Mouse (Mus musculus) forebrain, embryonic 10.5 days (tissue): Measurements from ENCODE around the gene Tha1. TPM values are rescaled to one million over a fixed set of nuclear protein-coding genes. Genes with fewer than 3 reads are reported as not detected.

Experiments
- DNase-seq: peaks from one replicate; pipeline ENCODE4 v3.0.0-alpha.2; 2017; ENCODE audit warnings: low spot score; ENCODE audit errors: extremely low spot score
- H3K27ac ChIP-seq: fragments of 300-500 bp; sonication (generic); 2 replicates; pipeline ENCODE4 v1.5.1; 2016; ENCODE audit warnings: mild to moderate bottlenecking
- H3K27me3 ChIP-seq: fragments of 300-500 bp; sonication (generic); 2 replicates; pipeline ENCODE4 v1.6.1; 2016; ENCODE audit warnings: mild to moderate bottlenecking; ENCODE audit not compliant: poor library complexity, severe bottlenecking
- H3K36me3 ChIP-seq: fragments of 300-500 bp; sonication (generic); replicated peaks from 2 replicates; pipeline ENCODE4 v1.6.1; 2016; ENCODE audit warnings: mild to moderate bottlenecking, moderate library complexity
- H3K4me1 ChIP-seq: fragments of 300-500 bp; sonication (generic); 2 replicates; pipeline ENCODE4 v1.6.1; 2016
- H3K4me3 ChIP-seq: fragments of 300-500 bp; sonication (generic); 2 replicates; pipeline ENCODE4 v1.5.1; 2016; ENCODE audit warnings: mild to moderate bottlenecking, moderate library complexity
- H3K9me3 ChIP-seq: fragments of 300-500 bp; sonication (generic); 2 replicates; pipeline ENCODE4 v1.6.1; 2016; ENCODE audit warnings: mild to moderate bottlenecking, moderate library complexity
- WGBS: fragments of 180-500 bp; shearing (Covaris S2); methylation state at CpG from one replicate; pipeline ENCODE4 v1.1.7; 2016; 5-methylcytosine and 5-hydroxymethylcytosine counted together
- polyA plus RNA-seq: library from polyadenylated mRNA; unstranded; fragments of >200 nt; fragmentation: Nextera tagmentation; extraction: Ambion mirVana; gene quantifications from 2 replicates; pipeline ENCODE4 v1.2.1, GENCODE M21; 2016

Gene Tha1
- polyA plus RNA-seq, 1 experiment from 2014 or later: 4.4 TPM

DNA sequence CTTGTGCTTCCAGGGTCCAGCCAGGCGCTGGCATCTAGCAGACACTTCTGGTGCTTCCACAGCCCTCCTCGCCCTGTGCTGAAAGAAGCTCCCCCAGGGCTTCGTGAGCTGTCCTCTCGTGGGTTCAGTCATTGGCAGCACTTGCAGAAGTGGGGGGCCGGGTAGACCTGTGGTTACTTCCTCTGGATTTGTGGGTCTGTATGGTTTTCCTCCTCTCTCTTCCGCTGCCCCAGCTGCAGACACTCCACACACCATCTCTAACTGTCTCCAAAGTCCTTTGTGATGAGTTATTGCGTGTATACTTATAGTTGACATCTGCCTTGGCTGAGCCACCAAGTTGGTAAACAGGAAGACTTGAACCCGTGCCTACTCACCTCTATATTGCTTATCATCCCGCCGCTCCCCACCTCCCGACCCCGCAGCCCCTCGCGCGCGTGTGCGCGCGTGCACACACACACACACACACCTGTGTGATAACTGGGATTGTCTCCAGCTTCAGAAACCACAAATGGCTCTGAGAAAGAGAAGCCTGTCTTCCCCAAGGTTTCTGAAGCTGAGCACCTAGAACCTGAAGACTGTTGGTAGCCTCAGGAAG lies 18.4 kb upstream of the Tha1 start:
- H3K27ac ChIP-seq: 0 out of 2 replicates have a peak overlapping the region, but pooled peaks have one; percentile 81

DNA sequence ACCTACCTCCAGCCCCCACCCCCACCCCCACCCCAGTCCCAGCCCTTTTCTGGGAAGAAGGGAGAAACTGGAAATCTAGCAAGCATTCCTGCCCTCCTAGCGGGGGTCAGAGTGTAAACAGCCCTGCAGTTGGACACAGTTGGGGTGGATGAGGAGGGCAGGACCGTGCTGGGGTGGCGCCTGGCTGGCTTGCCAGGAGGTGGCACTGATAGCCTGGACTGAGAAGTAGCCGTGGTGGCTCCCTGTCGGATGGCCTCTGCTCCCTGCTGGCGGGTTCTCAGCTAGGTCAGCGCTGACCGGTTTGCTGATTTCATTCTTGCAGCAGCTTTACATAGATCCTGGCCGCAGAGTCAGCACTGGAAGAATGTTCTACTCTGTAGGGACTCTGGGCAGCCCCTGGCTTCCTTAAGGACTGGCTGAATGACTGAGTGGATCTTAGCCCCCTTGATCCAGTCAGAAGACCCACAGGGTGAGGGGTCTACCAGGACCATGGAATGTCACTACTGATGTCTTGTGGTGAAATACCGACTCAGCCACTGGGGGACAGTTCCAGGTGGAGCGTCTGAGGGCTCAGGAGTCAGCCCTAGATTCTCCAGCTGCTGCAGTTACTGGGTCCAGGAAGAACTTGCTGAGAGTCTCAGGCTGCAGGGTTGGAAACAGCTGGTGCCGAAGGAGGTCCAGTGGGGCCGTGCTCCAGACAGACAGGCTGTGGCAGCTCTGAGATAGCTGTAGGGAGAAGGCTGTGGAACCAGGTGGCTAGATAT lies 17.4 kb upstream of the Tha1 start:
- no peak for DNase-seq
- Histone ChIP-seq H3K27ac (peak overlapping the region; percentile 81), H3K9me3 (no peaks in the 10 kb centered on the region), H3K36me3 (no peaks in the 10 kb centered on the region), H3K27me3 (peaks cover 100% of the 10 kb centered on the region), H3K4me3 (peak overlapping the region; percentile 47), H3K4me1 (peaks cover 36% of the 10 kb centered on the region)
- WGBS: 17% methylated on average over 13 of the region's 13 CpGs

More for the DNA sequence above, 18.4 kb upstream of the Tha1 start:
- 92% methylated on average over 19 of the region's 19 CpGs for WGBS
- no peak overlapping the region for H3K4me3 ChIP-seq
- no peaks in the 10 kb centered on the region for H3K36me3 ChIP-seq
- H3K4me1 ChIP-seq: peaks cover 39% of the 10 kb centered on the region
- DNase-seq: no peak
- H3K9me3 ChIP-seq: no peaks in the 10 kb centered on the region
- H3K27me3 ChIP-seq: peaks cover 100% of the 10 kb centered on the region

DNA sequence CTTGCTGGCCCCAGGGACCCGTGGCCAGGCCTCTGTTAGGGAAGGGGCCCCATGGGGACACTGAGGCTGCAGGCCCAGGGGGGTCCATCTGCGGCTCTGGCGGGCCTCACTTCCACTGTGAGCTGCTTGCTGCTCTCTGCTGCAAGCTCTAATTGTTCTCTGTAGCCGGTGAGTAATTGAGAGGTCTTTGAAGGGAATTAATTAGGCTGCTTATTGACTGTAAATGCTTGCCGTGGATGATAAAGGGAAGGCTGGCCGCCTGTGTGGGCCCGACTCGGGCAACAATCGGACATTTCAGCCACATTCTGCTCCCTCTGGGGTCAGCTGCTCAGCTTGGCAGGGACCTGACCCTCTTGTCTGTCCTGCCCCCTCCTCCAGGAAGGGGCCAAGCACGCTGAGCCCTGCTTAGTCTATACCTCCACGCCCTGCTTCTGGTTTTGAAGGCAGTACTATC lies 16.6 kb upstream of the Tha1 start:
- H3K27me3 ChIP-seq: peaks cover 100% of the 10 kb centered on the region
- WGBS: 4% methylated on average over 11 of the region's 11 CpGs
- peak; percentile 69 for DNase-seq

DNA sequence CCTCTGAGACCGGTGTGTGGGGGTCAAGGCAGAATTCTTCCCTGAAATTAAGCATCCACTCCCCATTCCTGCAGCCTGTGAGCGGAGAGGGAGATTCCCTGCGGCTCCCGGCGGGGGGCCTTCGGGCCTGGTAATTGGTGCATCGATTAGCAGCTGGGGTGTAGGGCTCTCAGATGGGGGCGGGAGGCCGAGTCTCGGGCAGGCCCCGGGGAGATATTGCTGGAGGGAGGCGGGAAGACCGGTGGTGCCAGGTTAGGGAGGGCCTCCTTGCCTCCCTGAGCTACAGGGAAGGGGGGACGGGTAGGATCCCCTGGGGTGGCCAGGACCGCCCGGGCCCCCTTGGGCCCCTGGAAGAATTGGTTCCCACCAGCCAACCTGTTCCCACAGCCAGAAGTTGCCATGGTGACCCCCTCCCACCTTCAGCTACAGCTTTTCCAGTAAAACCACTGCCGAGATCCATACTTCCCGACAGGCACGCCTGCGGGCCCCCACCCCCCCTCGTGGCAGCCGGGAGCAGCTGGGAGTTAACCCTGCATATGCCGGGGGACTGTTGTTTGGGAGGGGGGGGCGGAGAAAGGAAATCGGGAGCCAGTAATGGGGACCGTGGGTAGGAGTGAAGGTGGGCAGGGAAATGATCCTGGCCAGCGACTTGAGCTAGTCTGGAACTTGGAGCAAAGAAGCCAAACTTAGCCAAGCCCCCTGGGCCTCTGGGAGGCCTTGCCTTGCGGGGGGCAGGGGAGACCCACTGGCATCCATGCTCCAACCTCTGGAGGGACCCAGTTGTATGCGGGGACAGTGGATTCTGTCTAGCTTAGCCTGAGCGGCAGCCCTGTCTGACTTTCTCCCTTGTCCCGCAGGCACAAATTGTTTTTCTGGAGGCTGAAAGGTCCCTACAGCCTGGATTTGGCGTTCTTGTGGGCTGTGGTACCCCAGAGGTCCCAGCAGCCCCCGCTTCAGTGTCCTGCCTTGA lies 15.9 kb upstream of the Tha1 start:
- H3K4me3 ChIP-seq: peak overlapping the region; percentile 47
- H3K4me1 ChIP-seq: peaks cover 36% of the 10 kb centered on the region
- H3K36me3 ChIP-seq: no peaks in the 10 kb centered on the region
- peak; percentile 61 for DNase-seq
- H3K27me3 ChIP-seq: peaks cover 100% of the 10 kb centered on the region
- peak overlapping the region; percentile 81 for H3K27ac ChIP-seq
- H3K9me3 ChIP-seq: no peaks in the 10 kb centered on the region
- whole genome bisulfite sequencing: 2% methylated on average over 33 of the region's 33 CpGs

More for the DNA sequence above, 16.6 kb upstream of the Tha1 start:
- Histone ChIP-seq H3K4me3 (peak overlapping the region; percentile 47), H3K9me3 (no peaks in the 10 kb centered on the region), H3K4me1 (peaks cover 36% of the 10 kb centered on the region), H3K27ac (peak overlapping the region; percentile 81), H3K36me3 (no peaks in the 10 kb centered on the region)

DNA sequence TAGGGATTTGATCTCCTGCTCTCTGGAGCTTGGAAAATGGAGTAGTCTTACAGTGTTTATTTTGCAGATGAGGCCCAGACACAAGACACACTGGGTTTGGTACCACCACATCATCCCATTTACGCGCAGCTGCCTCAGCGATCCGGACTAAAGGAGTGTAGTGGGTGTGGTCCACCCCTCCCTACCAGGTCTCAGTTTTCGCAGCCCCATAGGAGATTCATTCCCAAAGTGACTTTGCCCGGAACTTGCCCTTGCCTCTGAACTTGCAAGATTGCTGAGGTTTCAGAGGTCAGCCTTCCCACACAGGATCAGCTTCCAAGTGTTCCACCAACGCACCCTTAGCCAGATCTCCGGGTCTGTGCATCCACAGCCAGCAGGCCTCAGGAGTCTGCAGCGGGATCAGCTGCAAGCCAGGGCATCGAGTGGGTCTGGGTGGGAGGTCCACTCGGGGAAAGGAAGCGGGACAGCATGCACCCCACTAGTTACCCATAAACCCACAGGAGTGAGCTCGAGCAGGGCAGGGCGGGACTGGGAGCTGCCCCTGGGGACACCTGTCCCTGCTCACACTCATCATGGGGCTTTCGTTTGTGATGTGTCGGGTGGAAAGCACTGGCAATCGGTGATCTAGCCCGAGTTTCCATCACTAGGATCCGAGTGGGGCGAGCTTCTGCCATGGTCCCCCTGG lies 15.0 kb upstream of the Tha1 start:
- Histone ChIP-seq H3K4me1 (peaks cover 36% of the 10 kb centered on the region), H3K36me3 (no peaks in the 10 kb centered on the region)

DNA sequence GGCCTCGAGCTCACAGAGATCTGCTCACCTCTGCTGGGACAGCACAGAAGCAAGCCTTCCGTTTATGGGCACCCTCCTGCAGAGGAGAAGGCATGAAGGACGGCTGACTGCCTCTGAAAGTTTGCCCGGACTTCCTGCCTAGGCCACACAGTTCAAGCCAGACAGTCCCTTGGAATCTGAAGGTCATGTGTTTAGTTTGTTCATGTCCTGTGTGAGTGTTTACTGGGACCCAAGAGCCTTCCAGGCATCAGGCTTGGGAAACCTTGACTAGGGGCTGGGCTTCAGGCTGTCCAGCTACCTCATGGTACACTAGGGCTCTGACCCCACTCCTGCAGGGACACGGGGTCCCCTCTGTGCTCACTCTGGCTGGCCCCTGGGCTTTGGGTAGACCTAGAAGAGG lies 12.7 kb upstream of the Tha1 start:
- 65% methylated on average over 5 of the region's 5 CpGs for WGBS
- H3K36me3 ChIP-seq: no peaks in the 10 kb centered on the region
- H3K4me1 ChIP-seq: peaks cover 48% of the 10 kb centered on the region
- no peaks in the 10 kb centered on the region for H3K9me3 ChIP-seq
- no peak overlapping the region for H3K4me3 ChIP-seq
- peaks cover 100% of the 10 kb centered on the region for H3K27me3 ChIP-seq
- DNase-seq: no peak
- H3K27ac ChIP-seq: no peak overlapping the region

More for the DNA sequence above, 15.0 kb upstream of the Tha1 start:
- H3K4me3 ChIP-seq: peak overlapping the region; percentile 47
- DNase-seq: peak; percentile 24
- no peaks in the 10 kb centered on the region for H3K9me3 ChIP-seq
- H3K27me3 ChIP-seq: peaks cover 100% of the 10 kb centered on the region
- H3K27ac ChIP-seq: peak overlapping the region; percentile 81
- WGBS: 8% methylated on average over 20 of the region's 20 CpGs

DNA sequence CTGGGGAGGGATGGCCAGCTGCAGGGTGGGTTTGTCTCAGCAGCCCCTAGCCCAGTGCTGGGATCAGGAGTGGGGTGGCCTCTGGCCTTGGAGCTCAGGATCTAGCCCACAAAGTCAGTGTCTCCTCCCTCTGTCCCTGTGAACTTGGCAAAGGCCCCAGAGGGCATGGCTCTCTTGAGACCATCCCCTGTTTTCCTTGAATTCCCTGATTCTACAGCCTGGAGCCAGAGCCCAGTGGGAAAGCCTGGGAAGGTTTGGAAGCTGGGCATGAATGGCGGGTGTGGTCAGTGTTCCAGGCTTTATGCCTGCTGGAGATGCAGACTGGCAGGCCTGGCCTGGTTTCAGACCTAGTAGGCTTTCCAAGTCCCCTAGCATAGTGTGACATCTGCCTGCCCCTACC lies 8.9 kb upstream of the Tha1 start:
- DNase-seq: no peak
- peaks cover 41% of the 10 kb centered on the region for H3K4me1 ChIP-seq
- no peaks in the 10 kb centered on the region for H3K36me3 ChIP-seq
- H3K9me3 ChIP-seq: no peaks in the 10 kb centered on the region
- peak overlapping the region; percentile 45; the same call in 1 of the 2 replicates for H3K27ac ChIP-seq
- peaks cover 100% of the 10 kb centered on the region for H3K27me3 ChIP-seq
- WGBS: 83% methylated on average over 1 of the region's 1 CpGs
- no peak overlapping the region for H3K4me3 ChIP-seq

DNA sequence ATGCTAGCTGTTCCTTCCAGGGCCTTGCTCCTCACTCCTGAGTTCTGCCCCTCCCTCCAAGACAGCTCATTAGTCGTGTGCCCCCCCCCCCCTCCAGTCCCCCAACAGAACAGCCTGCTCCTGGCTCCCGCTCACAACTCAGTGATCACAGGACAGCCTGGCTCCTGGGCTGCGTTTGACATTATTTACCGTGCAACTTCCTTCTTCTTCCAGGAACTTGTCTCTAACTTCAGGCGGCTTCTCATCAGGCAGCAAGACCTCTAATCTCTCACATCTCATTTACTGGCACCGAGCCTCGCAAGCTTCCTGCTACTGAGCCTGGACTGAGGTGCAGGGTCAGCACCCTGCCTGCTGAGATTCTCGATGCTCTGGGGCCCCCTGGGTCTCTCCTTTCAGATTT lies 8.5 kb upstream of the Tha1 start:
- Histone ChIP-seq H3K36me3 (no peaks in the 10 kb centered on the region), H3K27me3 (peaks cover 100% of the 10 kb centered on the region), H3K4me3 (no peak overlapping the region), H3K9me3 (no peaks in the 10 kb centered on the region), H3K4me1 (peaks cover 41% of the 10 kb centered on the region), H3K27ac (peak overlapping the region; percentile 45; the same call in 1 of the 2 replicates)
- WGBS: 21% methylated on average over 7 of the region's 8 CpGs
- no peak for DNase-seq

DNA sequence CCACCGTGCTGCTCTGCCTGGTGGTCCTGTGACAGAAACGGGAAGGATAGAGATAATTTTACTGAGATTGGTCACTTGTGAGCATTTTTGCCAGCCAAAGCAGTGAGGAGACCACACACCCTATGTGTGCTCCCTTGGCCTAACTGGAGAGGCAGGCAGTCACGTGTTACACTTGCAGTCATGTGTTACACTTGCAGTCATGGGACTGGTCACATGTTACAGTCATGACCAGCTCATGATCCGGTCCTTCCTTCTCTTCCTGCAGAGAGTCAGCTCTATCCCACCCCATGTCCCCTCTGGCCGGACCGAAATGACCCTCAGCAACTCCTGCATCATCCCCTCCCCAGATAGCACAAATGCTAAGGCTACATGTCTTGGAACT lies 7.7 kb upstream of the Tha1 start:
- Histone ChIP-seq H3K36me3 (no peaks in the 10 kb centered on the region), H3K4me3 (no peak overlapping the region), H3K27ac (0 out of 2 replicates have a peak overlapping the region, but pooled peaks have one; percentile 45), H3K27me3 (peaks cover 96% of the 10 kb centered on the region), H3K9me3 (no peaks in the 10 kb centered on the region), H3K4me1 (peaks cover 42% of the 10 kb centered on the region)
- WGBS: 87% methylated on average over 6 of the region's 6 CpGs
- no peak for DNase-seq

DNA sequence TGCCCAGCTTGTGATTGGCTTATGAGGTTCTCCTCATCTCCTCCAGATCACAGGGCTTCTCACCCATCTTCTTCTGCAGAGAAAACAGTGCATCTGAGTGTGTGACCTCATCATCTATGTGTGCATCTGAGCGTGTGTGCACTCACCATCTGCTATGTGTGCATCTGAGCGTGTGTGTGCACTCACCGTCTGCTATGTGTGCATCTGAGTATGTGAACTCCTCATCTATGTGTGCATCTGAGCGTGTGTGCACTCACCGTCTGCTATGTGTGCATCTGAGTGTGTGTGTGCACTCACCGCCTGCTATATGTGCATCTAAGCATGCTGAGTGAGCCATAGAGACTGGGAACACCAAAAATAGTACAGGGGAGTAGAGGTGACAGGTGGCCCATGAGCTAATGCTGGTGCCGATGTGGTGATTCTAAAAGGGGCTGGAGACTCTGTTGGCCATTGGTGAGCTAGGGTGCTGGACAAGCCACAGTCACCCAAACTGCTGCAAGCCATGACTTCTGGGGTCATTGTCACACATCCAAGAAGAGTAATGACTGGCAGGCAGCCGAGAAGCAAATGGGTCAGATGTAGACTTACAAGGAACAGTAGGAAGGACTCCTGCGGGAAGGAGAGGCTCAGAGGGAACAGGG lies 7.2 kb upstream of the Tha1 start:
- WGBS: 91% methylated on average over 9 of the region's 9 CpGs
- H3K4me1 ChIP-seq: peaks cover 47% of the 10 kb centered on the region

DNA sequence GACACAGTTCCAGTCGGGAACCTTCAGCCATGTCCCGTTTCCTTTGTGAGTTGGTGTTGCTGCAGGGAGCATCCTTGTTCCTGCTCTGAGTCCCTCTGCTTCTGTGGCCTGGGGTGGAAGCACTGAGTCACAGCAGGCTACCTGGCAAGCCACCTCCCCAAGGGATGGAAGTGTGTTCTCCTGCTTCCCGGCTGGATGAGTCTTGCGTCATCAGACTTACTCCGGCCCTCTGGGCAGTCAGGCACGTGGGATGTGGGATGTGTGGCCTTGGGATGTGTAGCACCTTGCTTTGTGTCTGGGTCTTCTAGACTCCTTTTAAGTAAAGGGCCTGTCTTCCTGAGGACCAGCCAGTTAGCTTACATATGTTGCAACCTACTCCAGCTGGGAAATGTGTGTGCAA lies 6.4 kb upstream of the Tha1 start:
- Histone ChIP-seq H3K27me3 (peaks cover 89% of the 10 kb centered on the region), H3K27ac (0 out of 2 replicates have a peak overlapping the region, but pooled peaks have one; percentile 26), H3K4me1 (peaks cover 53% of the 10 kb centered on the region), H3K36me3 (no peaks in the 10 kb centered on the region), H3K4me3 (no peak overlapping the region), H3K9me3 (no peaks in the 10 kb centered on the region)
- DNase-seq: no peak
- WGBS: 64% methylated on average over 6 of the region's 6 CpGs

More for the DNA sequence above, 7.2 kb upstream of the Tha1 start:
- Histone ChIP-seq H3K4me3 (no peak overlapping the region), H3K27ac (no peak overlapping the region), H3K36me3 (no peaks in the 10 kb centered on the region), H3K27me3 (peaks cover 96% of the 10 kb centered on the region), H3K9me3 (no peaks in the 10 kb centered on the region)
- DNase-seq: no peak
